8 mouse cellular contexts compared by ENCODE assay signal in the genomic region with DNA sequence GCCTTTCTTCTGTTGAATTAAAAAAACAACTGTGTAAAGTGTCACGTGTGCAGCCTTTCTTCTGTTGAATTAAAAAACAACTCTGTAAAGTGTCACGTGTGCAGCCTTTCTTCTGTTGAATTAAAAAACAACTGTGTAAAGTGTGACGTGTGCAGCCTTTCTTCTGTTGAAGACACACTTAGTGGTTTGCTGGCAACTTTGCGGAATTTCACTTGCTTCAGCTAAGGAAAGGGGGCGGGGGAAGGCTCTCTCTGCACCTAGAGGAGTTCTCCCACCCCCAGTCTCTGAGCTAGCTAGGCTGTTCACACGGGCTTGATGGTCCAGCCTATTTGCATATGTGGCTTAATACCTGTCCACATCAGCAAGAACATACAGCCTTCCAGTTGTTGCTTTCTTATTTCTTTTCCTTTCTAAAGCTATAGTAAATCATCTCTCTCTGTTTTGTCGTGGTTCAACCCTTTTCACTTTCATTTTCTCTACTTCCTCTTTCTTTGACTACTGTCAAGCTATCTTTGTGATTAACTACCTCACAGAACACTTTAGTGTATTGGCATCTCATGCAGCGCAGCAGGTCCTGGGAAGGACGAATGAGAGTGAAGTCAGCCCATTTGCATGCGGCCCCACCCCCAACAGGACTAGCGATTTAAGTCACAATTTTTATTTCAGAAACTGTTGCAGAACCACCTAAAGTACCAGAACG. TPM values are rescaled to one million over a fixed set of nuclear protein-coding genes. Genes with fewer than 3 reads are reported as not detected.
DNase-seq lines count a peak whose midpoint lies in the region; ATAC-seq and TF ChIP-seq lines count a peak whose summit lies in the region.

No protein-coding gene starts in this region.

- no peak for DNase-seq in urinary bladder, postnatal 10 days (ENCODE audit: low spot score)
- no peak for DNase-seq in layer of hippocampus, adult 11-12 months (ENCODE audit: low spot score)
- DNase-seq in left cerebral cortex, adult 8-10 months (ENCODE audit: low spot score in 2 of 2) = no peak

- 62% methylated on average over 12 of the region's 12 CpGs for WGBS in forebrain, embryonic 16.5 days
- WGBS in forebrain, embryonic 13.5 days = 65% methylated on average over 12 of the region's 12 CpGs
- WGBS in kidney, embryonic 16.5 days = 58% methylated on average over 12 of the region's 12 CpGs

- H3K27me3 ChIP-seq in forebrain, embryonic 16.5 days (replicated peaks; ENCODE audit: control insufficient read depth, insufficient read depth, low read length) = no peaks in the 10 kb centered on the region
- no peaks in the 10 kb centered on the region for H3K27me3 ChIP-seq in forebrain, embryonic 13.5 days
- no peaks in the 10 kb centered on the region for H3K27me3 ChIP-seq in kidney, embryonic 16.5 days (ENCODE audit: insufficient read depth, low read length)
- no peaks in the 10 kb centered on the region for H3K27me3 ChIP-seq in myocyte (ENCODE audit: control insufficient read depth, insufficient read depth, insufficient read length)

- H3K9me3 ChIP-seq in forebrain, embryonic 16.5 days (ENCODE audit: control insufficient read depth, low read length) = no peaks in the 10 kb centered on the region
- H3K9me3 ChIP-seq in forebrain, embryonic 13.5 days (replicated peaks) = no peaks in the 10 kb centered on the region
- H3K9me3 ChIP-seq in kidney, embryonic 16.5 days (ENCODE audit: low read length) = no peaks in the 10 kb centered on the region

- H3K79me2 ChIP-seq in myocyte (ENCODE audit: control insufficient read depth, insufficient read depth) = no peaks in the 10 kb centered on the region

- no peaks in the 10 kb centered on the region; the same call in 1 of the 2 replicates for H3K4me1 ChIP-seq in forebrain, embryonic 16.5 days (replicated peaks; ENCODE audit: control insufficient read depth, insufficient read depth, low read length)
- peaks cover 18% of the 10 kb centered on the region for H3K4me1 ChIP-seq in forebrain, embryonic 13.5 days
- H3K4me1 ChIP-seq in kidney, embryonic 16.5 days (ENCODE audit: insufficient read depth, low read length) = no peaks in the 10 kb centered on the region

- H3K4me3 ChIP-seq in forebrain, embryonic 16.5 days (replicated peaks; ENCODE audit: low read length) = no peak overlapping the region
- no peak overlapping the region for H3K4me3 ChIP-seq in forebrain, embryonic 13.5 days
- peak overlapping the region; percentile 12; the same call in 1 of the 2 replicates for H3K4me3 ChIP-seq in kidney, embryonic 16.5 days (ENCODE audit: low read length)
- no peak overlapping the region for H3K4me3 ChIP-seq in myocyte

- no peak overlapping the region for H3K27ac ChIP-seq in forebrain, embryonic 16.5 days (ENCODE audit: low read length)
- no peak overlapping the region for H3K27ac ChIP-seq in forebrain, embryonic 13.5 days
- no peak overlapping the region for H3K27ac ChIP-seq in kidney, embryonic 16.5 days (ENCODE audit: low read length)

- TF ChIP-seq POLR2A in myocyte (IDR thresholded peaks at IDR 0.05; ENCODE audit: insufficient read length, low read depth) = no peak

- ATAC-seq in forebrain, embryonic 16.5 days = 0 out of 2 replicates have a peak, but pooled peaks have one; percentile 20
- no peak for ATAC-seq in forebrain, embryonic 13.5 days
- ATAC-seq in activated CD4-positive, CD25-positive, alpha-beta regulatory T cell, adult 4 months = peak; percentile 90
- peak; percentile 42; the same call in 1 of the 2 replicates for ATAC-seq in kidney, embryonic 16.5 days (ENCODE audit: low FRiP score, low TSS enrichment)

- H3ac ChIP-seq in myocyte (ENCODE audit: control insufficient read depth, insufficient read length) = no peak overlapping the region

- H3K4me2 ChIP-seq in forebrain, embryonic 16.5 days (ENCODE audit: low read length) = no peak overlapping the region
- H3K4me2 ChIP-seq in forebrain, embryonic 13.5 days = no peak overlapping the region
- peak overlapping the region; percentile 28 for H3K4me2 ChIP-seq in kidney, embryonic 16.5 days (replicated peaks; ENCODE audit: low read depth, low read length)
- peak overlapping the region; percentile 77 for H3K4me2 ChIP-seq in myocyte (ENCODE audit: low read depth)

- H3K36me3 ChIP-seq in forebrain, embryonic 16.5 days (ENCODE audit: control insufficient read depth, insufficient read depth) = no peaks in the 10 kb centered on the region
- no peaks in the 10 kb centered on the region for H3K36me3 ChIP-seq in forebrain, embryonic 13.5 days (ENCODE audit: poor library complexity, severe bottlenecking)
- H3K36me3 ChIP-seq in kidney, embryonic 16.5 days (ENCODE audit: insufficient read depth, low read length) = peaks cover 2% of the 10 kb centered on the region; the same call in 1 of the 2 replicates
- no peaks in the 10 kb centered on the region for H3K36me3 ChIP-seq in myocyte (ENCODE audit: control insufficient read depth, insufficient read depth)

- H3K9ac ChIP-seq in forebrain, embryonic 16.5 days (replicated peaks; ENCODE audit: low read depth, low read length) = no peak overlapping the region
- H3K9ac ChIP-seq in forebrain, embryonic 13.5 days = no peak overlapping the region
- no peak overlapping the region for H3K9ac ChIP-seq in kidney, embryonic 16.5 days (replicated peaks; ENCODE audit: low read length)

TF ChIP-seq in myocyte, 11 proteins besides CTCF, POLR2A, EP300 and RAD21:
- no peak for TF ChIP-seq POLR2AphosphoS2 (IDR thresholded peaks at IDR 0.05; ENCODE audit: insufficient read length, low read depth)
- TF ChIP-seq SRF (IDR thresholded peaks at IDR 0.05; ENCODE audit: control insufficient read depth, insufficient read length, low read depth) = no peak
- TF ChIP-seq USF1 (IDR thresholded peaks at IDR 0.05; ENCODE audit: low read depth) = peak; percentile 60
- no peak for TF ChIP-seq E2F4 (IDR thresholded peaks at IDR 0.05; ENCODE audit: insufficient read depth)
- no peak for TF ChIP-seq REST (IDR thresholded peaks at IDR 0.05; ENCODE audit: insufficient read depth, insufficient read length)
- TF ChIP-seq CEBPB (IDR thresholded peaks at IDR 0.05; ENCODE audit: insufficient read depth, poor library complexity, severe bottlenecking) = no peak
- no peak for TF ChIP-seq MYOD1 (IDR thresholded peaks at IDR 0.05; ENCODE audit: control insufficient read depth in 1 of 3, insufficient read length in 2 of 3, low read depth in 2 of 3)
- no peak for TF ChIP-seq MAX (IDR thresholded peaks at IDR 0.05; ENCODE audit: low read depth)
- TF ChIP-seq TCF12 (IDR thresholded peaks at IDR 0.05; ENCODE audit: insufficient read depth, poor library complexity, severe bottlenecking) = no peak

RNA-seq across cellular contexts. Expression of gene Patj, which starts 41.2 kb away (rescaled TPM):
- polyA plus RNA-seq in forebrain, embryonic 16.5 days (2015; fragmentation: Nextera tagmentation; extraction: Ambion mirVana) = 5.9 and 6.7 TPM in 2 replicates
- 10.6 and 10.7 TPM in 2 replicates for polyA plus RNA-seq in forebrain, embryonic 13.5 days (2015; fragmentation: Nextera tagmentation; extraction: Ambion mirVana)
- 10 to 100 TPM; 11.9 to 13.9 TPM for polyA plus RNA-seq in activated CD4-positive, CD25-positive, alpha-beta regulatory T cell, adult 4 months (2017; shearing (Covaris generic))
- polyA plus RNA-seq in kidney, embryonic 16.5 days (2015; fragmentation: Nextera tagmentation; extraction: Ambion mirVana) = 27.6 and 30.1 TPM in 2 replicates
- 22.3 TPM for polyA plus RNA-seq in myocyte (2012; fragmentation: generic; extraction: Trizol)
- total RNA-seq in left cerebral cortex, adult 8-10 months (2022) = 10 to 100 TPM; 11.8 to 20.9 (median 16.6) TPM

RNA-seq across cellular contexts. Expression of gene Tm2d1, which starts 53.7 kb away (rescaled TPM):
- 112 and 119 TPM in 2 replicates for polyA plus RNA-seq in forebrain, embryonic 16.5 days (2015; fragmentation: Nextera tagmentation; extraction: Ambion mirVana)
- 107 and 117 TPM in 2 replicates for polyA plus RNA-seq in forebrain, embryonic 13.5 days (2015; fragmentation: Nextera tagmentation; extraction: Ambion mirVana)
- 10 to 100 TPM; 46.0 to 46.5 TPM for polyA plus RNA-seq in activated CD4-positive, CD25-positive, alpha-beta regulatory T cell, adult 4 months (2017; shearing (Covaris generic))
- polyA plus RNA-seq in kidney, embryonic 16.5 days (2015; fragmentation: Nextera tagmentation; extraction: Ambion mirVana) = 102 and 105 TPM in 2 replicates
- polyA plus RNA-seq in myocyte (2012; fragmentation: generic; extraction: Trizol) = 41.0 TPM
- total RNA-seq in left cerebral cortex, adult 8-10 months (2022) = 10 to 100 TPM; 39.8 to 46.7 (median 45.0) TPM

Comparison
In these comparisons a context has a peak if more than half of its experiments do, and no peak if none do; other contexts are left out.
1. H3K4me2 ChIP-seq: peak in kidney, embryonic 16.5 days (single experiment) and myocyte (single experiment); none in forebrain, embryonic 16.5 days (single experiment) and forebrain, embryonic 13.5 days (single experiment).